Mouse (Mus musculus) urinary bladder, adult 2 months (tissue): ENCODE data around the gene Rpl39. TPM values are rescaled to one million over a fixed set of nuclear protein-coding genes. Genes with fewer than 3 reads are reported as not detected.

Experiments used
- DNase-seq: peaks from one replicate; pipeline ENCODE4 v3.0.0; 2022; ENCODE audit warnings: low spot score
- polyA plus RNA-seq: library from polyadenylated mRNA; depleted of rRNA; stranded (reverse); fragments of >200 nt; gene quantifications from 2 replicates; pipeline ENCODE4 v1.2.3, GENCODE M21; 2012; rRNA removed

Rpl39 gene
- polyA plus RNA-seq, 1 experiment = 986 TPM

DNA sequence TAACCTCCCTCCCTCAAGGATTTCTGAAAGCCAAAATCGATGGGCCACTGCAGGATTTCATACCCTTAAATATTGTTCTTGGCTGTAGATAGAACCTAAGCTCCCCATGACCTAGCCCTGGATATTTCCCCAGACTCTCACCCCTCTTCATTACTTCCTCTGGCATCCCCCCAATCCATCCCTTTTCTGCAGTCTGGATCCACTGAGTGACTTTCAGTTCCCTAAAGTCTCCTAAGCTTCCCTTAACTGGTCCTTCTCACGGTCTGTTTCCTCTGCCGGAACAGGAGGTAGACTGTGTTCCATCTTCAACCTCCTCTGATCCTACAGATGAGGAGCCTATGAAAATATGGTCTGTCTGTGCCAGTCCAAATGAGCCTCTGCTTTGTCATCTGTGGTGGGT lies 17.9 kb downstream of the Rpl39 start:
- DNase-seq = no peak

- DNase-seq = no peak
Observed at GRCm38 (mm10) chrX:37063902-37064301, 21.3 kb downstream of the Rpl39 start.

- peak; percentile 22 for DNase-seq
Observed at GRCm38 (mm10) chrX:37048890-37049823, 36.0 kb downstream of the Rpl39 start.

DNA sequence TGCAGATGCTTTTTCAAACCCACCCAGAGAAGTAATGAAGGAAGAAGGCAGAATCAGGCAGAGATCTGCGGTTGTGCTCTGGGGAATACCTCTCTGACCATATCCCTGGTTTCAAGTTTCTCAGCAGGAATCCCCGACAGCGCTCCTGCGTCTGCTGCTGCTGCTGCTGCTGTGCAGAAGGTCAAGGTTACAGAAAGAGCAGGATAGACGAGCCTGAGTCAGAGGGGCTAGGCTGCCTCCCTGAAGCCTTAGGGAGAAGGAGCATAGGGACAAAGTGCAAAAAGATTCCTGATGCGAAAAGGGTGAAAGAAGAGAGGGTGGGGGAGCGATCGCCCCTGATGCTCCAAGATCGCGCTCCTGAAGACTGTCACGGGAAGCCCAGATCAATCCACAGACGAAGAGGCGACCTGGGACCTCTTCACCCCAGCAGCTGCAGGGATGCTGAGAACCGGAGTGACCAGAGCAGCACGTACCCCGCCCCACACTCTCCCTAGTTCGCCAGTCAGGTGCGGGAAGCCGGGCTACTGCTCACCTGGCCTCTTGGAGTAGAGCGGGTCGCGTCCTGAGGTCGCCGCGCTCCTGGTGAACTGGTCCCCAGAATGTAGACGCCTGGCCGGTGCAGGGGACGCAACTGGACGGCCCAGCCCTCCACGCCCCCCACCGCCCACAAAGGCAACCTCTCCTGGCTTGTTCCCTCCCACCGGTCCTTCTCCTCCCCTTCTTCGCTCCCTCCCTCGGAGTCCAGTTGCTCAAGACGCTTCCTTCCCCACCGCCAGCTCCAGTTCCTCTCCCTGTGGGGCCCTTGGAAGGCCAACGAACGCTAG lies 36.9 kb downstream of the Rpl39 start, which contains the start of gene Sowahd:
Gene Sowahd, plus strand, starts transcription at position 780 of the 824 bp plus-strand sequence.
- DNase-seq = no peak

GRCm38 (mm10) chrX:37042726-37043125 lies 42.5 kb downstream of the Rpl39 start:
- DNase-seq = peak; percentile 38

Other genes with a start within 250 kb of the Rpl39 start
- gene Ube2a, start 211.5 kb downstream of the Rpl39 start, polyA plus RNA-seq = 43.4 and 45.0 TPM in 2 replicates
- gene C330007P06Rik, start 211.3 kb downstream of the Rpl39 start, polyA plus RNA-seq = 15.9 and 19.7 TPM in 2 replicates
- gene Nkrf, start 182.5 kb downstream of the Rpl39 start, polyA plus RNA-seq = 5.1 and 5.9 TPM in 2 replicates
- 11.7 and 14.7 TPM in 2 replicates for gene Sept6, start 93.6 kb downstream of the Rpl39 start, polyA plus RNA-seq
- not detected in 2 replicates for gene Sowahd, start 36.6 kb downstream of the Rpl39 start, polyA plus RNA-seq
- gene Upf3b, start 24.9 kb upstream of the Rpl39 start, polyA plus RNA-seq = 30.7 and 32.1 TPM in 2 replicates
- 4.2 and 5.3 TPM in 2 replicates for gene Nkap, start 41.4 kb upstream of the Rpl39 start, polyA plus RNA-seq
- gene Akap14, start 83.4 kb upstream of the Rpl39 start, polyA plus RNA-seq = not detected in 2 replicates
- gene Ndufa1, start 105.8 kb upstream of the Rpl39 start, polyA plus RNA-seq = 400 and 528 TPM in 2 replicates
- gene Rnf113a1, start 105.8 kb upstream of the Rpl39 start, polyA plus RNA-seq = 5.9 and 7.4 TPM in 2 replicates
- gene Gm9, start 125.6 kb upstream of the Rpl39 start, polyA plus RNA-seq = not detected in 2 replicates
- not detected in 2 replicates for gene Rhox1, start 136.9 kb upstream of the Rpl39 start, polyA plus RNA-seq
- gene Rhox2a, start 159.6 kb upstream of the Rpl39 start, polyA plus RNA-seq = not detected in 2 replicates
- gene Rhox3a, start 164.5 kb upstream of the Rpl39 start, polyA plus RNA-seq = not detected in 2 replicates
- gene Rhox4a, start 179.9 kb upstream of the Rpl39 start, polyA plus RNA-seq = not detected in 2 replicates